Mouse (Mus musculus) stomach, postnatal 0 days (tissue): Measurements from ENCODE around the gene Cmtm3.

Source experiments
- CTCF ChIP-seq: IDR thresholded peaks from 2 replicates; pipeline ENCODE4 v1.5.1; 2016; ENCODE audit warnings: antibody characterized with exemption, low read depth, mild to moderate bottlenecking, moderate library complexity
- EP300 ChIP-seq: optimal IDR thresholded peaks from 2 replicates; pipeline ENCODE3; 2016; ENCODE audit warnings: antibody characterized with exemption

- TF ChIP-seq CTCF (no peak), EP300 (no peak)
Observed at GRCm38 (mm10) chr8:104383296-104383695, 44.1 kb downstream of the Cmtm3 start.
